Comparison of ENCODE assay signal across 13 mouse cellular contexts in the genomic region with DNA sequence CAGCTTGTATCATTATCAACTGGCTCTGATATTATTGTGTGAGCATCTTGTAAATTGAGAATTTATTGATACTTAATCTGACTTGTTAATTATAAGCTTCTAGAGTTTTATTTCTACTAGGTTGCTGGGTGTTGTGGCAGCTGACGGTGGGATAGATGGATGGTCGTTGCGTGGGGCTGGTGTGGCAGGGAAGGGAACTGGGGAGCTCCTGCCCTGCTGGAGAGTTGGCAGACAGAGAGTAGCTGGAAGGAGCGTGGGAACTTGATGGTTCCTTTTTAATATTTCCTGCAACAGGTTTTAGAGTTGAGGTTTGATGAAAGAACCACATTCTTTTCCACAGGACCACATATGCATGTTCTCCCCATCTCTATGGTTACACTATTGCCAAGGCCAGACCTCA.
"Had no signal": no experiment of that assay in that cellular context is flagged by ENCODE, and none has a peak within 500 bp of the region (broad histone marks: within the 10 kb centered on the region; RNA-seq: fewer than 3 reads in every experiment).

No protein-coding gene starts in this region.

- H3K27me3 ChIP-seq: limb, embryonic 12.5 days; liver, embryonic 13.5 days; lung, embryonic 15.5 days; megakaryocyte, embryonic 14.5 days had no signal

- ATAC-seq: liver, postnatal 0 days had no signal

- DNase-seq: kidney, postnatal 10 days; kidney, postnatal 4 days; liver; liver, embryonic 13.5 days; liver, postnatal 0 days; lung, postnatal 14 days; thymus, postnatal 4 days had no signal

- H3K9me3 ChIP-seq: limb, embryonic 12.5 days; liver, embryonic 13.5 days; lung, embryonic 15.5 days; megakaryocyte, embryonic 14.5 days had no signal

- H3K4me3 ChIP-seq: layer of hippocampus, adult 2 months; limb, embryonic 12.5 days; liver, embryonic 13.5 days; lung, embryonic 15.5 days; megakaryocyte, embryonic 14.5 days had no signal

- H3K4me1 ChIP-seq: liver, embryonic 13.5 days; lung, embryonic 15.5 days had no signal

- H3K36me3 ChIP-seq: liver, embryonic 13.5 days; lung, embryonic 15.5 days had no signal

- H3K27ac ChIP-seq: layer of hippocampus, adult 2 months; limb, embryonic 12.5 days; liver, embryonic 13.5 days; lung, embryonic 15.5 days; macrophage; stomach, postnatal 0 days had no signal

- H3K9ac ChIP-seq: limb, embryonic 12.5 days; liver, embryonic 13.5 days; liver, postnatal 0 days; lung, embryonic 15.5 days had no signal

- H3K4me2 ChIP-seq: limb, embryonic 12.5 days; liver, embryonic 13.5 days; lung, embryonic 15.5 days had no signal
